Mouse (Mus musculus): ENCODE results near the gene Chst3. TPM values are rescaled to one million over a fixed set of nuclear protein-coding genes. Genes with fewer than 3 reads are reported as not detected.
"Not testable (repeated sequence)": the region's sequence is repeated elsewhere in the genome, so short reads cannot be mapped to it uniquely, and the experiment has no call there.

Gene Chst3
- total RNA-seq (2022), result under 1 TPM; 0.70 to 1.00 (median 0.91) TPM

- no peak for DNase-seq
These were observed at the start of gene Chst3 for GRCm38 (mm10) chr10:60218591-60219499. TSS of gene Chst3 (minus strand) at chr10:60219260.

GRCm38 (mm10) chr10:60268738-60269137 lies 49.7 kb upstream of the Chst3 start:
- no peak for DNase-seq

GRCm38 (mm10) chr10:60266842-60267401 lies 47.9 kb upstream of the Chst3 start:
- no peak for DNase-seq

GRCm38 (mm10) chr10:60265252-60265651 lies 46.2 kb upstream of the Chst3 start:
- DNase-seq, result no peak

- no peak for DNase-seq
These were observed 44.3 kb upstream of the Chst3 start for GRCm38 (mm10) chr10:60263351-60263750.

GRCm38 (mm10) chr10:60262386-60262785 lies 43.3 kb upstream of the Chst3 start:
- DNase-seq, result peak; percentile 96

GRCm38 (mm10) chr10:60261530-60261929 lies 42.5 kb upstream of the Chst3 start:
- no peak for DNase-seq

- DNase-seq, result no peak
These were observed 41.7 kb upstream of the Chst3 start for GRCm38 (mm10) chr10:60260557-60261294.

GRCm38 (mm10) chr10:60257261-60257825 lies 38.3 kb upstream of the Chst3 start:
- no peak for DNase-seq

GRCm38 (mm10) chr10:60256088-60256487 lies 37.0 kb upstream of the Chst3 start:
- DNase-seq, result no peak

GRCm38 (mm10) chr10:60252606-60253005 lies 33.5 kb upstream of the Chst3 start:
- DNase-seq, result peak; percentile 43

GRCm38 (mm10) chr10:60252187-60252586 lies 33.1 kb upstream of the Chst3 start:
- DNase-seq, result no peak

- no peak for DNase-seq
These were observed 31.4 kb upstream of the Chst3 start for GRCm38 (mm10) chr10:60250426-60250965.

GRCm38 (mm10) chr10:60248345-60248744 lies 29.3 kb upstream of the Chst3 start:
- DNase-seq, result not testable (repeated sequence)

- peak; percentile 45 for DNase-seq
These were observed 27.5 kb upstream of the Chst3 start for GRCm38 (mm10) chr10:60246519-60246918.

- DNase-seq, result no peak
These were observed 26.6 kb upstream of the Chst3 start for GRCm38 (mm10) chr10:60245635-60246034.

- DNase-seq, result peak; percentile 78
These were observed 26.0 kb upstream of the Chst3 start for GRCm38 (mm10) chr10:60245041-60245440.

- no peak for DNase-seq
These were observed 24.9 kb upstream of the Chst3 start for GRCm38 (mm10) chr10:60243941-60244340.

GRCm38 (mm10) chr10:60240416-60240815 lies 21.4 kb upstream of the Chst3 start:
- no peak for DNase-seq

- no peak for DNase-seq
These were observed 18.6 kb upstream of the Chst3 start for GRCm38 (mm10) chr10:60237475-60238154.

GRCm38 (mm10) chr10:60235876-60236275 lies 16.8 kb upstream of the Chst3 start:
- DNase-seq, result not testable (repeated sequence)

GRCm38 (mm10) chr10:60234006-60234405 lies 14.9 kb upstream of the Chst3 start:
- no peak for DNase-seq
